Mouse (Mus musculus): ENCODE data around the gene Rp9.

DNA sequence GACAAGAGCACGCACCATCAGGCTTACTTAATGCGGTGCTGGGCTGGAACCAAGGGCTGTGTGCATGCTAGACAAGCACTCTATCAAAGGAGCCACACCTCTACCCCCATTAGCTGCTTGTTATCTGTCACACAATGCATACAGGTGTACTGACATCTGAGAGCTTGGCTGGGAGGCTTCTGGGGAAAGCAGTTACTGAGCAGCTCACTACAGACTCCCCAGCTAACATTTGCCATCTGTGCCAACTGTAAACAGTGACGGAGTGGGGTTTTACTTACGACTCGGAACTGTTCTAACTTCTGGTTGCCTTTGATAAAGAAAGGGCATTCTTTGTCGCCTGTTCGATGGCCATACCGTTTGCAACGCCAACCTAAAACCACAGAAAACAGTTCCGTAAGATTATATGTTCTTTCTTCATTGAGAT, 16.0 kb downstream of the Rp9 start:
- TF ChIP-seq TAL1 (IDR thresholded peaks at IDR 0.05; ENCODE audit: low read length) (peak; percentile 32; the same call in 1 of the 3 replicates), GATA1 (IDR thresholded peaks at IDR 0.05; ENCODE audit: low read length) (no peak)

Data from erythroblast, embryonic 14.5 days (primary cell).